Mouse (Mus musculus) heart, embryonic 15.5 days (tissue): ENCODE data around the gene Ighmbp2. TPM values are rescaled to one million over a fixed set of nuclear protein-coding genes. Genes with fewer than 3 reads are reported as not detected.
A peak's percentile ranks its signal among the peaks of the same experiment; 100 is the strongest.

Source experiments
- ATAC-seq: fragments of 200-750 bp; cut with Nextera tagmentation; replicated peaks from 2 replicates; pipeline ENCODE4 v1.8.0; 2017; ENCODE audit warnings: low read depth, moderate TSS enrichment; ENCODE audit not compliant: insufficient number of reproducible peaks, insufficient read depth, low FRiP score
- H3K27ac ChIP-seq: fragments of 300-500 bp; sonication (generic); 2 replicates; pipeline ENCODE4 v1.5.1; 2015; ENCODE audit warnings: mild to moderate bottlenecking, inconsistent platforms
- H3K27me3 ChIP-seq: fragments of 300-500 bp; sonication (generic); 2 replicates; pipeline ENCODE4 v1.6.1; 2015; ENCODE audit warnings: inconsistent platforms
- H3K36me3 ChIP-seq: fragments of 300-500 bp; sonication (generic); 2 replicates; pipeline ENCODE4 v1.6.1; 2015; ENCODE audit warnings: mild to moderate bottlenecking, inconsistent platforms
- H3K4me1 ChIP-seq: fragments of 300-500 bp; sonication (generic); replicated peaks from 2 replicates; pipeline ENCODE4 v1.6.1; 2015; ENCODE audit warnings: inconsistent platforms
- H3K4me2 ChIP-seq: fragments of 300-500 bp; sonication (generic); 2 replicates; pipeline ENCODE4 v1.6.1; 2015; ENCODE audit warnings: inconsistent platforms, mild to moderate bottlenecking, moderate library complexity
- H3K4me3 ChIP-seq: fragments of 300-500 bp; sonication (generic); 2 replicates; pipeline ENCODE4 v1.5.1; 2015; ENCODE audit warnings: mild to moderate bottlenecking, inconsistent platforms
- H3K9ac ChIP-seq: fragments of 300-500 bp; sonication (generic); 2 replicates; pipeline ENCODE4 v1.6.1; 2015; ENCODE audit warnings: mild to moderate bottlenecking, inconsistent platforms
- H3K9me3 ChIP-seq: fragments of 300-500 bp; sonication (generic); replicated peaks from 2 replicates; pipeline ENCODE4 v1.6.1; 2016; ENCODE audit warnings: inconsistent platforms
- WGBS: fragments of 180-500 bp; shearing (Covaris S2); methylation state at CpG from one replicate; pipeline ENCODE4 v1.1.7; 2015; ENCODE audit warnings: mixed read lengths; 5-methylcytosine and 5-hydroxymethylcytosine counted together
- polyA plus RNA-seq: library from polyadenylated mRNA; unstranded; fragments of >200 nt; fragmentation: Nextera tagmentation; extraction: Ambion mirVana; gene quantifications from 2 replicates; pipeline ENCODE4 v1.2.1, GENCODE M21; 2015

Ighmbp2 gene
- 5.3 and 7.0 TPM in 2 replicates for polyA plus RNA-seq

GRCm38 (mm10) chr19:3282572-3283467 is at the start of gene Ighmbp2, which contains the start of gene Mrpl21:
Gene Ighmbp2 (minus strand): TSS chr19:3283017.
Gene Mrpl21 (plus strand): TSS chr19:3282901.
- ATAC-seq, result peak; percentile 87
- H3K9ac ChIP-seq, result peak within 1 kb of the TSS; percentile 77
- H3K4me1 ChIP-seq, result peaks cover 10% of the 10 kb centered on the region
- H3K9me3 ChIP-seq, result no peaks in the 10 kb centered on the region
- H3K4me2 ChIP-seq, result peak within 1 kb of the TSS; percentile 76
- peaks cover 28% of the 10 kb centered on the region for H3K36me3 ChIP-seq
- H3K27ac ChIP-seq, result peak within 1 kb of the TSS; percentile 59
- H3K27me3 ChIP-seq, result no peaks in the 10 kb centered on the region
- H3K4me3 ChIP-seq, result peak within 1 kb of the TSS; percentile 77
- WGBS, result under 1% methylated on average over 49 of the region's 49 CpGs

DNA sequence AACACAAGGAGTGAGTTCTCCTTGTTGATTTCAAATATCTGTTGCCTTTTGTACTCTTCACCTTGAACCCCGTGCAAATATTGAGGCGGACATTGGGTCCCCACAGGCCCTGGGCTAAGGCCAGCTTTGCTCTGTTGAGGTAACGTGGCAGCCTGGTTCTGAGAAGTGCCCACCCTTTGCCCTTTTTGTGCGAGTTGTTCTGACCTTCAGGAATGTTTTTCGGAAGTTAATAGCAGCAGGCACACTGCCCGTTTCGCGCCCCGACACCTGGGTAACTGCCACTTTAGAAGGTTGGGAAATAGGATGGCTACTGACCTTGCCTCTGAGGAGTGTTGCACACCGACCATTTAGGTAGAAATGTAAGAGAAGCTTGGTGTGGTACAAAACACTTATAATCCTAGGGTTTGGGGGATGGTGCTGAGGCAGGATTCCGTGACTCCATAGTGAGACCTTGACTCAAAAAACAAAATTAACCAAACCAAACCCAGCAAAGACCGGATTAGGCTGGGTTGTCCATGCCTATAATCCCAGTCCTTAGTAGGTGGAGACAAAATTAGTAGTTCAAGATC is 43.7 kb upstream of the Ighmbp2 start:
- Histone ChIP-seq H3K4me2 (peak overlapping the region; percentile 98), H3K9me3 (no peaks in the 10 kb centered on the region), H3K27ac (peak overlapping the region; percentile 98), H3K4me1 (peaks cover 40% of the 10 kb centered on the region), H3K9ac (0 out of 2 replicates have a peak overlapping the region, but pooled peaks have one; percentile 79), H3K36me3 (no peaks in the 10 kb centered on the region), H3K27me3 (no peaks in the 10 kb centered on the region), H3K4me3 (no peak overlapping the region)
- WGBS, result 80% methylated on average over 12 of the region's 12 CpGs
- ATAC-seq, result no peak

GRCm38 (mm10) chr19:3325771-3326478 is 43.1 kb upstream of the Ighmbp2 start:
- ATAC-seq, result no peak
- Histone ChIP-seq H3K4me2 (peak overlapping the region; percentile 98), H3K27me3 (no peaks in the 10 kb centered on the region), H3K36me3 (no peaks in the 10 kb centered on the region), H3K27ac (peak overlapping the region; percentile 98), H3K4me1 (peaks cover 45% of the 10 kb centered on the region), H3K4me3 (peak overlapping the region; percentile 88), H3K9me3 (no peaks in the 10 kb centered on the region), H3K9ac (peak overlapping the region; percentile 79)
- 33% methylated on average over 15 of the region's 15 CpGs for WGBS

DNA sequence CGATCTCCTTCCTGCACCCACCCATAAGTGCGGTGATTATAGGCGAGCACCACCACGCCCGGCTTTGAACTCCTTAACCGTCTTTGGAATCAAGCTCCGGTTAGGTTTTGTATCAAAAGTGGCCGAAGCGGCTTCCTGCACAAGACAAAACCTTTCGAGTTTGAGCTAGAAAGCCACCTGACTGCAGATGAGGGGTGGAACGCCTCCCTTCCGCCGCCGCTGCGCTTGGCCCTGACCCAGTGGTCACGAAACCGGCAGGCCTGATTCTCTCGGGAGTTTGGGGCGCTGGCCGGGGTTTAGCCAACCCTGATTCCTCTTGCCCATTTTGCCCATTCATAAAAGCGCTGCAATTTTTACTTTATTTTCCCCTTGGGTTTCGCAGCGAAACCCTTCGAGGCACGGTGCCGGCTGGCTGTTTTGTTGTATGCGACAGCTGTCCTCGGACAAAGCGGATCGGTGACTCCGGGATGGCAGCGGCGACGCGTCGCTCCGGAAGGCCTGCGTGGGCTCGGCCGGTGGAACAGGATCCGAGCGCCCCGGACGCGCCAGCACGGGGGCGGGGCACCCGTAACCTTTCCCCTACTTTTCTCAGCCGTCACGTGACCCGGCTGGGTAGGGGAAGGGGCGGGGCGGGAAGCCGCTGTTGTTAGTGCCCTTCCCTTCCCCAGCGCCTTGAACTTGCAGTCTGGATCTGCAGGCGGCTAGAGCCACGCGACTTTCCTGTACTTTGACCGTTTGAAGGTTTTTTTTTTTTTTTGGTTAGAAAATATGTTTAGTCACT is 42.3 kb upstream of the Ighmbp2 start:
- Histone ChIP-seq H3K4me3 (peak overlapping the region; percentile 88), H3K9me3 (no peaks in the 10 kb centered on the region), H3K4me1 (peaks cover 45% of the 10 kb centered on the region), H3K27me3 (no peaks in the 10 kb centered on the region), H3K4me2 (peak overlapping the region; percentile 98), H3K27ac (peak overlapping the region; percentile 98), H3K9ac (peak overlapping the region; percentile 79), H3K36me3 (no peaks in the 10 kb centered on the region)
- ATAC-seq, result peak; percentile 61
- under 1% methylated on average over 59 of the region's 59 CpGs for WGBS

GRCm38 (mm10) chr19:3324271-3324811 is 41.5 kb upstream of the Ighmbp2 start:
- Histone ChIP-seq H3K4me1 (peaks cover 43% of the 10 kb centered on the region), H3K27ac (peak overlapping the region; percentile 98), H3K9ac (peak overlapping the region; percentile 79), H3K36me3 (no peaks in the 10 kb centered on the region), H3K9me3 (no peaks in the 10 kb centered on the region), H3K27me3 (no peaks in the 10 kb centered on the region), H3K4me3 (peak overlapping the region; percentile 88), H3K4me2 (peak overlapping the region; percentile 98)
- ATAC-seq, result no peak
- 4% methylated on average over 17 of the region's 17 CpGs for WGBS

DNA sequence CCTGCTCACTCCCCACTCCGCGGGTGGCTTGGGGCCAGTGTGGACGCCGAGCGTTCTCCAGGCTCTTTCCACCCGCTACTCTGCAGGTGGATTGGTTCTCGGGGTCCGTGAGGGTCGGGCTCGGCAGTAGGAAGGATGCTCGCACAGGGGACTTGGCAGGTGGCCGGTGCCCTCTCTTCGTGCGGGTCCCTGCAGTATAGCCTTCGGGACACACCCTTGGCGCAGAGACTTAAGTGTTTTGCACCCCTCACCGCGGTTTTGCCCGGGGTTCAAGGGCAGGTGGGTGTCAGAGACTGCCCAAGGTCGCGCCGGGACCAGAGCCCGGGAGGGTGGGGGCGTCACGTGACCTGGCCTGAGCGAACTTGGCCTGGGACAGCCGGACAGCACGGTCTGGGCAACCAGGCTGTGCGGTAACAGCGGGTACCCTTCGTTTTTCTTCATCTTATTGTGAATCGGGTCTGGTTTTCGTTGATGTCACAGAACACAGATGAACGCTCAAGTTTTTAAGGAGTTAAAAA is 41.0 kb upstream of the Ighmbp2 start:
- Histone ChIP-seq H3K27me3 (no peaks in the 10 kb centered on the region), H3K36me3 (no peaks in the 10 kb centered on the region), H3K4me3 (peak overlapping the region; percentile 88), H3K9me3 (no peaks in the 10 kb centered on the region), H3K27ac (peak overlapping the region; percentile 98), H3K4me2 (peak overlapping the region; percentile 98), H3K9ac (peak overlapping the region; percentile 79), H3K4me1 (peaks cover 41% of the 10 kb centered on the region)
- ATAC-seq, result peak; percentile 9; the same call in 1 of the 2 replicates
- WGBS, result under 1% methylated on average over 34 of the region's 34 CpGs

DNA sequence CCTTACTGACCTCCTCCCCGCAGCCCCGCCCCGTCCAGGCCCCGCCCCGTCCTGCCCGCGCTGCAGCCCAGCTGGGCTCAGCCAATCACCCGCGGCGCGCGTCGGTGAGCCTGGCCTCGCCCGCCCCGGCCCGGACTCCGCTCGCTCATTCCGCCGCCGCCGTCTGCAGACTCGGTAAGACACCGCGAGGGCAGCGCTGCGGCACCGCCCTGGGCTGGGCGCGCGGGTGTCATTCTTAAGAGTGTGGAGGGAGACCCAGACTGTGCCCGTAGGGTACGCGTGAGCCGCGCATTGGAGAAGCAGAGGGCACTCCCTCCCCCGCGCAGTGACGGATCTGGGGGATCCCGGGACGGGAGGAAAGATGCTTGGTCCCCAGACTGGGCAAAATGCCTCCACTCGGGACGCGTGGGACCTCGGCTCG is 40.4 kb upstream of the Ighmbp2 start:
- ATAC-seq, result peak; percentile 86
- Histone ChIP-seq H3K27me3 (no peaks in the 10 kb centered on the region), H3K4me3 (peak overlapping the region; percentile 88), H3K4me1 (peaks cover 36% of the 10 kb centered on the region), H3K9ac (peak overlapping the region; percentile 79), H3K9me3 (no peaks in the 10 kb centered on the region), H3K4me2 (peak overlapping the region; percentile 98), H3K27ac (peak overlapping the region; percentile 98), H3K36me3 (no peaks in the 10 kb centered on the region)
- WGBS, result under 1% methylated on average over 47 of the region's 47 CpGs

DNA sequence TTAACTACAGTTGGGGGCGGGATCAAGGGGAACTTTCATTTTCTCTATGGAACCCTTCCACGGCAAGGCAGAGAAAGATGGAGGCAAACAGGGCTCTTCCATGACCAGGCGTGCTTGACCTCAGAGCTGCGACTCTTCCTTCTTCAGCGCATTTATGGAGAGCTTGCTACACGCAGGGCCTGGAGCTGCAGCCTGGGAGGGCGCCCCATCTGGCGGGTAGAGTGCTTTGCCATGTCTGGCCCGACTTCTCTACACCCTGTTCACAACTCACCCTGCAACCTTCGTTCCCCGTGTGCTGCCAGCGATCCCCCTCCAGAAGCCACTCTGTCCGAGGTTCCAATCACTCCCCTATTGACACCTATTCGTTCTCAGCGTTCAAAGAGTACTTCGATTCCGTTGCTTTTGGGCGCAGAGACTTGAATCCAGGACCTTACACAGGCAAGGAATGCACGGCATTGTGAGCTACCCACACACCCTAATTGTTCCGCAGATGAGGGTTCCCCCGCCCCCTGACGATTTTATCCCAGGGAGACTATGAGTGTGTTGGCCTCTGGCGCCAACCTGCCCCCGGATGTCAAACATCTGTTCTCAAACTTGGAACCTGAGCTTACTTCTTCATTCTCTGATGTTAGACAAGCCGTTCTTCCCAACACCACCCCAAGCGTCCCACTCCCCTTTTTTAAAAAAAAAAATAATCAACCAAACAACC is 39.6 kb upstream of the Ighmbp2 start, which contains the start of gene Cpt1a:
Gene Cpt1a (plus strand): TSS at position 74 of the 709 bp plus-strand sequence.
- H3K4me2 ChIP-seq, result peak within 1 kb of the TSS; percentile 98
- peak within 1 kb of the TSS; percentile 79 for H3K9ac ChIP-seq
- no peaks in the 10 kb centered on the region for H3K9me3 ChIP-seq
- no peaks in the 10 kb centered on the region for H3K36me3 ChIP-seq
- peaks cover 34% of the 10 kb centered on the region for H3K4me1 ChIP-seq
- H3K27me3 ChIP-seq, result no peaks in the 10 kb centered on the region
- peak within 1 kb of the TSS; percentile 98 for H3K27ac ChIP-seq
- ATAC-seq, result no peak
- whole genome bisulfite sequencing, result 2% methylated on average over 26 of the region's 26 CpGs
- H3K4me3 ChIP-seq, result peak within 1 kb of the TSS; percentile 88

GRCm38 (mm10) chr19:3321617-3322016 is 38.8 kb upstream of the Ighmbp2 start:
- Histone ChIP-seq H3K9ac (peak overlapping the region; percentile 45; the same call in 1 of the 2 replicates), H3K27ac (peak overlapping the region; percentile 98)
- peak; percentile 49 for ATAC-seq

More at GRCm38 (mm10) chr19:3321617-3322016, 38.8 kb upstream of the Ighmbp2 start:
- no peaks in the 10 kb centered on the region for H3K27me3 ChIP-seq
- H3K4me1 ChIP-seq, result peaks cover 30% of the 10 kb centered on the region
- 3% methylated on average over 11 of the region's 11 CpGs for WGBS
- H3K4me3 ChIP-seq, result peak overlapping the region; percentile 88
- H3K4me2 ChIP-seq, result peak overlapping the region; percentile 98
- no peaks in the 10 kb centered on the region for H3K36me3 ChIP-seq
- H3K9me3 ChIP-seq, result no peaks in the 10 kb centered on the region
